Mouse (Mus musculus) lung, postnatal 0 days (tissue): ENCODE results near the gene Zfp180.

ENCODE experiments used
- CTCF ChIP-seq: IDR thresholded peaks from 2 replicates; pipeline ENCODE4 v1.5.1; 2016; ENCODE audit warnings: antibody characterized with exemption, mild to moderate bottlenecking
- EP300 ChIP-seq: IDR thresholded peaks from 2 replicates; pipeline ENCODE4 v1.6.1; 2016; ENCODE audit warnings: antibody characterized with exemption, mild to moderate bottlenecking, control low read depth

- TF ChIP-seq CTCF: no peak
- no peak for TF ChIP-seq EP300
These were observed 922 bp downstream of the Zfp180 start for GRCm38 (mm10) chr7:24082457-24083235.
